Mouse (Mus musculus) liver, adult 2 months (tissue): Measurements from ENCODE around the gene Ccdc73.

Experiments
- CTCF ChIP-seq: fragments of 200-500 bp; IDR thresholded peaks from 2 replicates; pipeline ENCODE4 v1.5.1; 2011; ENCODE audit warnings: low read depth, low read length, control low read depth
- POLR2A ChIP-seq: fragments of 200-500 bp; IDR thresholded peaks from 2 replicates; pipeline ENCODE4 v1.6.1; 2011; ENCODE audit warnings: low read length, control low read depth; ENCODE audit not compliant: insufficient read depth; ENCODE audit errors: extremely low read depth

DNA sequence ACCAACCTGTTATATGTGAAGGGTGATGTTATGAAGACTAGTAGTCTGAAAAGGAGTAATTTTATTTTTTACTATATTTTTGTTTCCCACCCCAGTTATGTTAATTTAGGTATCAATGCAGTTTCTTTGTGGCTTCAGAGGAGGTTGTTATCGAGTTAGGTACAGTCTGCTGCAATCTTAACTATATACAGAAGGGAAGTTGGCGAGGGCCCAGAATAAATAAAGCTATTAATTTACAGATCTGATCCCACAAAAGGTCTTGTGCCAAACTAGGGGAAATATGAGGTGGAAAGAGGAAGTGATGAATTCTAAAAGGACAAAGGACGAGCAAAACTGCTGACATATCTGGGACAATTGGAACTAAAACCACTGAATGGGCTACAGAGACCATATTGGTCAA is 128.6 kb downstream of the Ccdc73 start:
- TF ChIP-seq CTCF = no peak
- TF ChIP-seq POLR2A = no peak
